Mouse (Mus musculus): ENCODE measurements around the gene Gbx1.
"Not testable (repeated sequence)": the region's sequence is repeated elsewhere in the genome, so short reads cannot be mapped to it uniquely, and the experiment has no call there.

The Gbx1 gene

DNA sequence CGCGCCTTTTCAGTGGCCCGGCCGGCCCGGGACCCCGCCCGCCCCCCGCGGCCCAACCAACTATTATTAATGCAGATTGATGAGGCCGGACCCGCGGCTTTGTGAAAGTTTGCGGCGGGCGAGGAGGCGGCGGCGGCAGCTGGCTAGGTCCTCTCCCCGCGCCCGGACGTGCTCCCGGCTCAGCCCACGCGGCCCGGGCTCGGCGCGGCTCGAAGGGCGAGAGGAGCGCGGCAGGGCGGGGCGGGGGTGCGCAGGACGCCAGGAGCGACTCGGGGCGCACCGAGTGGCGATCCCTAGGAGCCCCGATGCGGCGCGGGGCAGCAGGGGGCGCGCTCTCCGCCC lies at the start of gene Gbx1:
TSS of gene Gbx1 (minus strand) at position 314 of the 342 bp plus-strand sequence.
- no peak for DNase-seq (ENCODE audit: low read depth in 2 of 2, low spot score in 2 of 2)

DNA sequence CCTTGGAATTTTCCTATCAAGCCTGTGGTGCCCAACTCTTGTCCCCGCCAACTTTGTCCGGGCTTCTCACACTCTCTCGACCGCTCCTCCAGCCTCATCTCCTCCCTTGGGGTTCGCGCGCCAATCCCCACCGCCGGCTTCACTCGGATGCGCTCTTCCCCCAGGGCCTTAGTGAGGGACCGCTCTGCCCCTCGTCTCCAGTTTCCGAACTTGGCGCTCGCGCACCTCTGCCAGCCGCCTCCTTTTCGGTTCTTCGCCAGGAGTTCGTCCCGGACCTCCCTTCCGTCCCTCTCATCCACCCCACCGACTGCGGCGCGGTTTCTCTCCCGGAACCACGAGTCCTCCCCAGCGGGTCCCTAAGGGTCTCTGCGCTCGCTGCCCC lies 49.8 kb upstream of the Gbx1 start:
- peak in 1 of 2 experiments; percentile 20 for DNase-seq (ENCODE audit: low read depth in 2 of 2, low spot score in 2 of 2)

DNA sequence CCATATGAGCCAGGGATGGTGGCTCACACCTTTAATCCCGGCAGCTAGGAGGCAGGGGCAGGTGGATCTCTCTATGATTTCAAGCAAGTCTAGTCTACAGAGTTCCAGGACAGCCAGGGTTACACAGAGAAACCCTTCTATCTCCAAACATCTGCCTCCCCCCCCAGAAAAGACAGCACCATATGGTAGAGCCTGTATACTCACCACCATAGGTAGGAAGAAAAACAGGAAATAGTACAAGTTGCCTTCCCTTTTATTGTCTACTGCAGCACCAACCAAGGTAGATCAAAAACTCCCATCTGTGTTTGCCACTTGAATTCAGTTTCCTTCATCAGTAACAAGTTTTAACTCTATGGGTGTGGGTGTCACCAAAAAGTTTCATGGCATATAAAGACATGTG lies 48.9 kb upstream of the Gbx1 start:
- no peak for DNase-seq (ENCODE audit: low read depth in 2 of 2, low spot score in 2 of 2)

DNA sequence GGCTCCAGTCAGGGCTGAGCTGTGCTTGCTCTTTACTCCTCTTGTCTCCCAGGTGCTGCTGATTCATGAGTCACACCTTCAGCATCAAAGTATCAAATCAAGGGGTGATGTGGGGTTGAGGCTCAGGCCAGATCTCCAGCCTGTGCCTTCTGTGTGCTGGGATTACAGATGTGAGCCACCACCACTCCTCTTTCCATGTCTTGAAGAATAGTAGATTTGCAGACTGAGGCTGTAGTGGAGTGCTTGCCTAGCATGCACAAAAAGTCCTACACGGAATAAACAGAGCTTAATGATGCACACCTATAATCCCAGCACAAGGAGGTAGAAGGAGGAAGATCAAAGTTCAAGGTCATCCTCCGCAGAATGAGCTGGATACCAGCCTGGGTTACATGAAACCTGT lies 29.7 kb upstream of the Gbx1 start, which contains the start of gene 4931409K22Rik:
TSS of gene 4931409K22Rik (minus strand) at position 101 of the 400 bp plus-strand sequence.
- no peak for DNase-seq (ENCODE audit: low read depth in 2 of 2, low spot score in 2 of 2)

DNA sequence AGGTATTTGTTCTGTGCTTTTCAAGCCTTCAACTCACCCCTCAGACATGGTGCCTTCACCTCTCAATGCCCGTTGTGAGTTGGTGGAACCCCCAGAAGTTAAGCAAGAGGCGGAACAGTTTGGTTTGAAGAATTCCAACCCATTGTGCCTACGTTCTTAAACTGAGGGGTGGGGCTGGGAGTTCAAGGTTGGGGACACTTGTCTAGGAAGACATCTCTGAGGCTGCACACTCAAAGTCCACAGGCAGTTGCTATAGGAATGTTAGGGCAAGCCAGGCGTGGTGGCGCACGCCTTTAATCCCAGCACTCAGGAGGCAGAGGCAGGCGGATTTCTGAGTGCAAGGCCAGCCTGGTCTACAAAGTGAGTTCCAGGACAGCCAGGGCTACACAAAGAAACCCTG lies 28.3 kb upstream of the Gbx1 start:
- not testable (repeated sequence) for DNase-seq (ENCODE audit: low read depth in 2 of 2, low spot score in 2 of 2)

DNA sequence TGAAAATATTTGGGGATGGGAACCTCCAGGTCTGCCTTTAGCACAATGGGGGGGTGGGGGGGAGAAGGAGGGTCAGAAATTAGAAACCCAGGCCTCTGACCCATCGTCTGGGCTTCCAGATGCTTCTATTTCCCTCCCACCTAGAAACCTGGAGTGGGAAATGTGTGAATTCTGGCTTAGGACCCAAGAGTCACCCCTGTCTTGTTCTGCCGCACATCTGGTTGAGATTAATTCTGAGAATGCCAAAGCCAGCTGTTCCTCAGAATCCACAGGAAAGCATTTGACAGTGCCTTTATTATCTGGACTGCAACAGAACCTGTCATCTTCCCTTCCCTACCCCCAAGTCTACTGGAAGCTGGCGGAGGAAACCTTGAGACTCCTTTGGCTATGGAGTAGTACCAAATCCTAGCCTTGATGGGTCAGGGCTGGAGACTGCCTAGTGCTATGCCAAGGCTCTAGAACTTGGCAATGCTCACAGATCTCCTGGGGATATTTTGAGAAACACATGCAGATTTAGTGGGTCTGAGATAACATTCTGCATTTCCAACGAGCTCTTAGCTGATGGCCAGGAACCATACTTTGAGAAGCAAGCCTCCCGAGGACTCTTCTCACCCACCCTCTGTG lies 26.7 kb upstream of the Gbx1 start:
- DNase-seq (ENCODE audit: low read depth in 2 of 2, low spot score in 2 of 2): no peak

DNA sequence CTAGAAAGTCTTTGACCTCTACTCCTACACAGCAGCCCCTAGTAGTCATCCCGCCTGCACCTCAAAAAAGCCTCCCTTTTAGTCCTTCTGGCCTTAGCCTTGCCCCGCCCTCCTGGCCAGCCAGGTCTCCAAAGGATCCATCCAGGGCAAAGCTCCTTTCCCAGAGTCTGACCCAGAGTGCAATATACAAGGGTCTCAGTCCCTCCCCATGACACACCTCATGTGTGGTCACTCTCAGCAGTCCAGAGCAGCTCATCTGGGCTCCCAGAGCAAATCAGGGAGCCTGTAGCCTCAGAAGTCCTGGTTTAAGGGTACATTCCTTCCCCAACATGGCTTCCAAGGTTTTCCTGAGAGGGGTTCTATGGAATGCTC lies 24.3 kb upstream of the Gbx1 start:
- no peak for DNase-seq (ENCODE audit: low read depth in 2 of 2, low spot score in 2 of 2)

DNA sequence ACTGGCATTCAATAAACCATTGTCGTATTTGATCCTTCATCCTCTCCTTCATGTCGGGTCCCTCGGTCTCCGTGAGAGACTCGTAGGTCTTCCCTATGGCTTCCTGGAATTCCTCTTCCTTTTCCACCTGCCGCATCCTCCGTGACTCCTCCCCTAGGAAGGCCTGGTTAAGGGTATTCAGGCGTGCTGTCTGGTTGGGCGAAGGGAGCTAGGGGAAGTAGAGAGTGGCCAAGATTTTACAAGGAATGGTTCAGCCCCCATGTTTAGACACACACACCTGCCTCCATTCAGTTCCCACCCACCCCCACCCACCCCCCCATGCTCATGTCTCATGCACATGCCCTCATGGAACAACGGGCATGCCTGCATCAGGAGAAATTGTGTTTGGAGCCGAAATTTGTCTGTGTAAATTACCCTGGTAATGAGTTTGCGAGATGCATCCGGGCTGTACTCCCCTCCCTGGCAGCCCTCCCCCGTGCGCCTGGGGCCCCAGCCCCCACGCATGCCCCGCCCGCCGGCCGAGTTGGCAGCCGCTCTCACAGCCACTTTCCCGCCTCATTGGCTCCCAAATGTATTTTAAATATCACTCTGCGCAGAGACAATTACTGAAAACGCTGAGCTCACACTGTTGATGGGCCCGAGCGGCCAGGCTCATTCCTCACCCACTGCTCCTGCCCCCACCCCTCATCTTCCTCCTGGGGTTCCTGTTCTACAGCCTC lies 23.8 kb upstream of the Gbx1 start:
- no peak for DNase-seq (ENCODE audit: low read depth in 2 of 2, low spot score in 2 of 2)

DNA sequence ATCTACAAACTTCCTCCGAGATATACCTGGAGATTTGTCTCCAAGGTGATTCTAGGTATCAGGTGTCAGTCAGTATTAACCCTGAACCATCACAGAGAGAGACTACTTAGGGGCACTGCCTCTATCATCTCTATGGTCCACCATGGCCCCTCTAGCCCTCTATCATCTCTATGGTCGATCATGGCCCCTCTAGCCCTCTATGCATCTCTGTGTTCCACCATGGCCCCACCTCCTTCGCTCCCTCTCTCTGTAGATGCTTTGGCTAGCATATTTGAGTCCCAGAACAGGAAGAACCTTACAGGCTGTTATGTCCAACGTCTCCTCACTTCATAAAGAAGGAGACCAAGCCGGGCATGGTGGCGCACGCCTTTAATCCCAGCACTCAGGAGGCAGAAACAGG lies 15.6 kb upstream of the Gbx1 start:
- DNase-seq (ENCODE audit: low read depth in 2 of 2, low spot score in 2 of 2): no peak

DNA sequence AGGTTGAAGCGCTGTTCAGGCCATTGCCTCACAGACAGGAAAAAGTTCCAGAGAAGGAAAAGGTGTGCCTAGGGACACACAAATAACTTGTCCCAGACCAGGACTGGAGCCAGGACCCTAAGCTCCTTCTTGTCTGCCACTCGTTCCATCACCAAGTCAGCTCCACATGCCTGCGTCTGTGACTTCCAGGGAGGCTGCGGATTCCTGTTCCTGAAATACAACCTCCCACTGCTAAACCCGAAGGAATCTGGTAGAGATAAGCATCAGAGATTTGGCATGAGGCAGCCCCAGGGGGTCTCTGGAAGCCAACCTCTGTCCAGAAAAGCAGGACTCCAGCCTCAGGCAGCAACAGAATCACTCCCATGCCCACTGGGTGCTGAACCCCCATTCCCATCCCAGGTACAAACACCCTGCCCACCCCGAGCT lies 14.2 kb upstream of the Gbx1 start:
- DNase-seq (ENCODE audit: low read depth in 2 of 2, low spot score in 2 of 2): no peak

DNA sequence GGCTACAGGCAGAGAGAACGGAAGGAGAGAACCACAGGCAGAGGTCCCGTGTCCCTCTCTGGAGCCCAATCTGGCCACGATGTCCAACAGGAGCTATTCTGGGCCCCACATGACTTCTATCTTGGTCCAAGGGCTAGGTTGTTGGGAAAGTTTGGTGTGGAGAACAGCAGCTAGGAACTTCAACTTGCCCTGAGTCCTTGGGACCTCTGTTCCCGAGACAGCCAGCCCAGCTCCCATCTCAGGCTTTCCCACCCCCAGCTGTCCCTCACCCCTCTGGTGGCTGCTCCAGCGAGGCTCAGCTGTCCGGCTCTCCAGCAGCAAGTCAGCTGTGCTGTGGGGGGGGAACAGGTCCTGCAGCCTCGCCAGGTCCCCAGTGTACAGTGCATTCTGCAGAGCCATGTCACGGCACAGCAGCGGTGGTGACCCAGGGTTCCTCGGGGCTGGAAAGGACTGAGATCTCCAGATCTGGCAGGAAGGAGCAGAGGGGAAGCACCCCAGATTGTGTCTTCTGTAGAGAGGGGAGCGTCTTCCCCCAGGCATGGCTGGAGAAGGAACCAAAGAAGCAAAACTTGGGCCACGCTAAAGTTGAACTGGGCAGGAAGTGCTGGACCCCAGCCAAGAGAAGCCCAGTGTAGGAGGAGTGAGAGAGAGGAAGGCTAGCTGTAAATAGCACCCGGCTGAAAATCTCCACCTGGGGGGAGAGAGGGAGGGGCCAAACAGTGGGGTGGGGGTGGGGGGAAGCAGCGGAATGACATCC lies 13.6 kb upstream of the Gbx1 start, which contains the start of gene Asb10:
TSS of gene Asb10 (minus strand) at position 592 of the 757 bp plus-strand sequence.
- DNase-seq (ENCODE audit: low read depth in 2 of 2, low spot score in 2 of 2): no peak

DNA sequence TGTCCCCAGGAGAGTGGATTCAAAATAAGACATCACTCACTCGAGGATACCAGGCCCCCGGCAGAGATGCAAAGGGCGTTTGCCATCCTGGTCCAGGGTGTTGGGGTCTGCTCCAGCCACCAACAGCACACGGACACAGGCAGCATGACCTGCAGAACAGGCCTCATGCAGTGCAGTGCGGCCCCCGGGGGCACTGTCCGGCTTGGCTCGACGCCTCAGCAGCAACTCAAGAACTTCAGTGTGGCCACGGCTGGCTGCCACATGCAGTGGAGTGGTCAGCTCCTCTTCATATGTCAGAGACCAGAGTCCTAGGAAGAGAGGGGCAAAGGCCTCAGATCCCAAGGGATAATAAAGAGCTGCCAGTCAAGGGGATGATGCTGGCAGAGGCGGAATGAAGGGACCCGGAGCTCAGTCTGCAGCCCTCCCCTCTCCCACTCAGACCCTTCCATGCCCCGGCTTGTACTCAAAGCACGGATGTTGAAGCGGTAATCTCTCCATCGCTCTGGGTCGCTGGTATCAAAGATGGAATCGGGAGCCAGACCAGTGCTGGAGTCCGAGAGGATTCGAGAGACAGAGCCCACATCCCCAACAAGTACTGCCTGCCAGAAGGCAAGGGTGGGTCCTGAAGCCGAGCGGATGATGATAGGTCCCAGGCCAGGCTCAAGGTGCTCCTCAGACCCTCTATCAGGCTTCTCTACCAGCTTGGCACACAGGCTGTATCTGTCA lies 12.7 kb upstream of the Gbx1 start:
- DNase-seq (ENCODE audit: low read depth in 2 of 2, low spot score in 2 of 2): no peak

DNA sequence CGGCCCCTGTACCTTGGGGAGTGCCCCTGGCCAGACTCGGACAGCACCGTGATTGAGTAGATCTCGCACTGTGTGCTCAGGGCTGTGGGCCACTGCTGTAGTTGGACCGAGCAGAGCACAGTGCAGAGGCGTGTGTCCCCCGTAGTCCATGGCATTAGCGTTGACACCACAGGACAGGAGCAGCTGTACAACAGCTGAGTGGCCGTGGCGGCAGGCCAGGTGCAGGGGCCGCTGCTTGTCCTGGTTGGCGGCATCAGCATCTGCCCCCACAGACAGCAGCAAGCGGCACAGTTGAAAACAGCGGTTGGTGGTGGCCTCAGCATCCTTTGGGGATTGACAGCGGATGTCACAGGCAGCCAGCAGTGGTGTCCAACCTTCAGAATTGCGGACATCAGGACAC lies 10.6 kb upstream of the Gbx1 start:
- no peak for DNase-seq (ENCODE audit: low read depth in 2 of 2, low spot score in 2 of 2)

DNA sequence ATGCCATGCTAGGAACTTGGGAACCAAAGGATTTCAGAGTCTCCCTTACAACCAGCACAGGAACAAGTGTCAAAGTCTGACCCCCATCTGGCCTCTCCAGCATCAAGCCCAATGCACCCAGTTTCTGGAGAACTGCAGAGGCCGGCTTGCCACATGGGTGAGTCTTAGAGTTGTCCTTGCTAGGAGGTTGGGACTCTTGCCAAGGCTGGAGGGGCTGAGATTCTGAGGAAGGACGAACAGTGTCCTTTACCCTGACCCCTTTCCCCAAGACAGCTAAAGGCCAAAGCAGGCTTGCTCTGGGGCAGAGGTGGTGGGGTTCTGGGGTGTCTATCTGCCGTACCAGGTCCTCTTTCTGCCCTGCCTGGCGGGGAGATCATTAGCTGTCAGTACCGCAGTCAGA lies 9.5 kb upstream of the Gbx1 start:
- DNase-seq (ENCODE audit: low read depth in 2 of 2, low spot score in 2 of 2): no peak

DNA sequence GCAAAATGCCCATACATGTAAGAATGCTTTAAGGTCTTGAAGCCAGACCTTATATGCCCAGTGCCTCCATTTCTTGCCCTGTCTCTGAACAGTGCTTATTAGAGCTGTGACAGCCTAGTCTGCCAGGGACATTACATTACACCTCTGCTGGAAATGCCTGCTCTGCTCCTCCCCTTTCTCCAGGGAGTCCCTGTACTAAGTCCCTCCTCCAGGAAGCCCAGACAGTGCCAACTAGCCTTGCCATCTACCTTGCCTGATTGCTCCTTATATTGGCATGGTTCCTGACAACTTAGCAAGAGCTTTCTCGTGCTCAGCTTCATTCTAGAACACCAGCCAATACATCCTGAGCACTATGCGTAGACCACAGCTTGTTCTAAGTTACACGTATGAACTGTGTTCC lies 8.7 kb upstream of the Gbx1 start:
- no peak for DNase-seq (ENCODE audit: low read depth in 2 of 2, low spot score in 2 of 2)

DNA sequence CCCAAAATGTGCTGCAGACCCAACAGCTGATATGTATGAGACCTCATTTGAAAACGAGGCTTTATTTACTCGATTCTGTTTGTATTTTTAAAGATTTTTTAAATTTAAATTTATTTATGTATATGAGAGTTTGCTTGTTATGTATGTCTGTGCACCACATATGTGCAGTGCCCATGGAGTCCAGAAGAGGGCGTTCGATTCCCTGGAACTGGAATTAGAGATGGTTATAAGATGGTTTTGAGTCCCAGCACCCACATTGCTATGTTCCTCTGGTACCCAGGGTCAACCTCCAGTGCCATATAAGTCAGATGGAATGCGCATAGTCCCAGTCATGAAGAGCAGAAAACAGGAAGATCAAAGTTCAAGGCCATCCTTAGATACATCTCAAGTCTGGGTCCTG lies 7.3 kb upstream of the Gbx1 start:
- DNase-seq (ENCODE audit: low read depth in 2 of 2, low spot score in 2 of 2): no peak

DNA sequence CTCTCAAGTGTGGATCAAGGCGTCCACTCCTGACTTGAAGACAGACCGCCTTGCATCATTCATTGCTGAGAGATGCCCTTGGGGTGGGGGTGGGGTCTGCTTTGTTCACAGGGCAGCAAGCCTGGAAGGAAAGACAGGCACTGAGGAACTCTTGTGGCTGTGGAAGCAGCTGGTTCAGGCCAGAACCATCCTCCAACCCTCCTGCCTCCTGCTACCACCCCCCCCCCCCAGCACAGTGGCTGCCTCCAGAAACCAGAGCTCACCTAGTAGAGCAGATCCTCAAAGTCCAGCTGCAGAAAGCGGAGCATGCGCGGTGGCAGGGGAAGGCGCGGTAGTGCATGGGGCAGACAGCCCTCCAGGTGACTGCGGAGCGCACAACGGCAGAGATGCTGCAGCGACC lies 6.4 kb upstream of the Gbx1 start:
- no peak for DNase-seq (ENCODE audit: low read depth in 2 of 2, low spot score in 2 of 2)

DNA sequence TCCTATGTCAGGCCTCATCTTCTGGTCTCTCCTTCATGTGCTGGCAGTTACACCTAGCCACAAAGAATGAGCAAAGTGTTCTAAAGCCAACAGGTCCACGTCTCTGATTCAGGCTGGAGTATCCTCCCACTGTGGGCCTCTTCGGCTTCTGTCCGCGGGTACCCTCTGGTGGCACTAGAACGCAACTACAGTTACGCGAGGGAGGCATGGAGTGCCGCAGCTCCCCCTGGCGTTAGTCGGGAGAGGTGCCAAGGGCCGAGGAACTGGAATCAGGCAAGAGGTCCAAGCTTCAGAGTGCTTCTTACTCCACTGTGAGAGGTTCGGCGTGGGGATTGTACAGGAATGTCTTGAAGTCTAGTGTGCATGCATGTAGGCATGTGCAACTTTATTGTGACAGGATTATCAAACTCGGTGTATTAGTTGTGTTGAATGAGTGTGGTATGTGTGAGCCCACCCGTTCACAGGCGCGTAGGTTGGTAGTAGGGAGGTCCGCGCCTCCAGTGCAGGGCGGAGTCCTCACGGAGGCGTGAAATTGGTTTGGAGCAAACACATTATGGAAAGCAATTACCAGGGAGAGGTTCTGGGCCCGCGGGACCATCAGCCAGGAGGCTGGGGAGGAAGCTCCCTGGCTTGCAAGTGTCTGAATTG lies 3.2 kb upstream of the Gbx1 start:
- DNase-seq (ENCODE audit: low read depth in 2 of 2, low spot score in 2 of 2): peak; percentile 88 to 89

DNA sequence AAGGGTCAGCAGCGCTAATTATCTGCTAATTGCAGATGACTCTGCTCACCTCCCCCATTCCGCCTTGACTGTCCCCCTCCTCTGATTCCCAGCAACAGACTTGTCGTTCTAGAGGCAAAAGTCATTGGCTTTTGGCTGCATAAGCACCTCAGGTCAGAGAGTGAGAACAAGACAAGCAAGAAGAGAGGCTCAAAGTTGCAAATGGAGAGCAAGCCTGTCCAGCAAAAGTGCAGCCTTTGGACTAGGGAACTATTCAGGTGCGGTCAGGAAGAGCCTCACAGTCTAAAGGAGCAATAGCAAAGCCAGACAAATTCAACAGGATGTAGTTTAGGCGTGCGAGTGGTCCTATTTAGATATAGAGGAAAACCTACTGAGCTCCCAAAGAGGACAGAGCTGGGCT lies 778 bp upstream of the Gbx1 start:
- no peak for DNase-seq (ENCODE audit: low read depth in 2 of 2, low spot score in 2 of 2)

DNA sequence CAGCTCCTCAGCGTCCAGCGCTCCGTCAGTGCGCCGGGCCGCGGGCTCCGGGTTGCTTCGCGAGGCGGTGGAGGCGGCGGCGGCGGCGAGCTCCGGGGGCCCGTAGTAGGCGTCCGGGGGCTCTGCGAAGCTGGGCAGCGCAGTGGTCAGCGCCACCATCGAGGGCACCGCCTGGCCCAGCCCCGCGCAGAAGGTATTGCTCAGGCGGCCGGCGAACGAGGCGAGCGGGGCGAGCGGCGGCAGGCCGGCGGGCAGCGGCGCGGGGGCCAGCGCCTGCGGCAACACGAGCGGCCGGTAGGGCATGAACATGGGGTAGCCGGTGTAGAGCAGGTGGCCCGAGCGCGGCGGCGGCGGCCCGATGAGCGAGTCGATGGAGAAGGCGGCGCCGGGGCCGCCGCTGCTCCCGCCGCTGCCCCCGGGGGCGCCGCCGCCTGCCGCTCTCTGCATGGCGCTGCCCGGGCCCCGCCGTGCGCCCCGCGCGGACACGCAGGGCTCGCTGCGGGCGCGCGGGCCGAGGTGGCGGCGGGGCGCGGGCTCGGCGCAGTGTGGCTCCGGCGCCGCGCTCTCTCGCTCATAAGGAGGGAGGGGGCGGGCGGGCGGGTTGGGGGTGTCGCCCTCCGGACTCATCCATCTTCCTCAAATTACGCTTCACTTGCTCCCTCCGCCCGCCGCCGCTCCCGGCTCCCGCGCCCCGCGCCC lies 663 bp downstream of the Gbx1 start:
- DNase-seq (ENCODE audit: low read depth in 2 of 2, low spot score in 2 of 2): no peak
